Mouse (Mus musculus) heart, postnatal 25 days (tissue): ENCODE measurements around the gene Usp17la. TPM values are rescaled to one million over a fixed set of nuclear protein-coding genes. Genes with fewer than 3 reads are reported as not detected.
"Not testable (repeated sequence)": the region's sequence is repeated elsewhere in the genome, so short reads cannot be mapped to it uniquely, and the experiment has no call there.

Experiments used
- DNase-seq: peaks from one replicate; pipeline ENCODE4 v3.0.0; 2022; ENCODE audit warnings: low spot score
- intact Hi-C: fragments of 180-260 bp; cut with DNase I; formaldehyde crosslinking; loops from one replicate; pipeline ENCODE4 v1.15.1; 2025
- total RNA-seq, 2 experiments: library from RNA; stranded (reverse); gene quantifications; 2 replicates each; pipeline ENCODE4 v1.2.3; 2021

Usp17la gene
- not detected for total RNA-seq

GRCm38 (mm10) chr7:104856709-104857108 lies at the start of gene Usp17la:
Usp17la (plus strand) TSS chr7:104857009.
- intact Hi-C loops, DNase-seq: not testable (repeated sequence)

GRCm38 (mm10) chr7:104810335-104810734 lies 46.5 kb upstream of the Usp17la start:
- intact Hi-C loops, DNase-seq: not testable (repeated sequence)

GRCm38 (mm10) chr7:104842503-104842902 lies 14.3 kb upstream of the Usp17la start, which contains the start of gene Usp17lb:
Usp17lb (minus strand) TSS chr7:104842603.
- no peak for DNase-seq
- intact Hi-C loops, result no loop called here

GRCm38 (mm10) chr7:104843731-104844287 lies 13.0 kb upstream of the Usp17la start:
- intact Hi-C loops, result no loop called here

GRCm38 (mm10) chr7:104851546-104851945 lies 5.3 kb upstream of the Usp17la start:
- DNase-seq, intact Hi-C loops: not testable (repeated sequence)

More at GRCm38 (mm10) chr7:104843731-104844287, 13.0 kb upstream of the Usp17la start:
- no peak for DNase-seq

GRCm38 (mm10) chr7:104855248-104855750 lies 1.5 kb upstream of the Usp17la start:
- DNase-seq, result no peak
- intact Hi-C loops, result no loop called here

GRCm38 (mm10) chr7:104857683-104858082 lies 874 bp downstream of the Usp17la start:
- no peak for DNase-seq
- intact Hi-C loops, result no loop called here

GRCm38 (mm10) chr7:104861381-104861780 lies 4.6 kb downstream of the Usp17la start:
- intact Hi-C loops, result no loop called here
- no peak for DNase-seq

- intact Hi-C loops, result no loop called here
- no peak for DNase-seq
Measured at GRCm38 (mm10) chr7:104877731-104878130, 20.9 kb downstream of the Usp17la start, which contains the start of gene Olfr665. Olfr665 (plus strand) TSS chr7:104878031.

- intact Hi-C loops, result no loop called here
Measured at GRCm38 (mm10) chr7:104895852-104896251, 39.0 kb downstream of the Usp17la start, which contains the start of gene Olfr666. Olfr666 (minus strand) TSS chr7:104895952.

More at GRCm38 (mm10) chr7:104895852-104896251, 39.0 kb downstream of the Usp17la start, which contains the start of gene Olfr666:
- DNase-seq, result no peak

Other genes with a start within 250 kb of the Usp17la start
- not detected for gene Olfr656, start 243.1 kb upstream of the Usp17la start, total RNA-seq
- gene Olfr657, start 232.2 kb upstream of the Usp17la start, total RNA-seq, result not detected
- not detected for gene Olfr658, start 209.7 kb upstream of the Usp17la start, total RNA-seq
- gene Olfr659, start 190.3 kb upstream of the Usp17la start, total RNA-seq, result not detected
- gene Olfr661, start 170.5 kb upstream of the Usp17la start, total RNA-seq, result not detected
- not detected for gene Usp17le, start 79.5 kb upstream of the Usp17la start, total RNA-seq
- gene Usp17lb, start 14.4 kb upstream of the Usp17la start, total RNA-seq, result not detected
- gene Olfr665, start 21.0 kb downstream of the Usp17la start, total RNA-seq, result not detected
- not detected for gene Olfr666, start 38.9 kb downstream of the Usp17la start, total RNA-seq
- gene Olfr667, start 64.5 kb downstream of the Usp17la start, total RNA-seq, result not detected
- gene Olfr668, start 71.0 kb downstream of the Usp17la start, total RNA-seq, result not detected
- not detected for gene Olfr669, start 77.2 kb downstream of the Usp17la start, total RNA-seq
- gene Olfr670, start 105.6 kb downstream of the Usp17la start, total RNA-seq, result not detected
- not detected for gene Olfr671, start 122.1 kb downstream of the Usp17la start, total RNA-seq
- not detected for gene Olfr672, start 145.0 kb downstream of the Usp17la start, total RNA-seq
- gene Olfr675, start 171.5 kb downstream of the Usp17la start, total RNA-seq, result not detected
- not detected for gene Olfr676, start 175.7 kb downstream of the Usp17la start, total RNA-seq
- not detected for gene Olfr677, start 194.4 kb downstream of the Usp17la start, total RNA-seq
- gene Olfr678, start 207.5 kb downstream of the Usp17la start, total RNA-seq, result not detected
- gene Olfr679, start 224.2 kb downstream of the Usp17la start, total RNA-seq, result not detected
- not detected for gene Olfr680-ps1, start 235.8 kb downstream of the Usp17la start, total RNA-seq